Mouse (Mus musculus) midbrain, embryonic 16.5 days (tissue): ENCODE results near the gene Lrrc26. TPM values are rescaled to one million over a fixed set of nuclear protein-coding genes. Genes with fewer than 3 reads are reported as not detected.
A peak's percentile ranks its signal among the peaks of the same experiment; 100 is the strongest.

Source experiments
- ATAC-seq: fragments of 200-750 bp; cut with Nextera tagmentation; 2 replicates; pipeline ENCODE4 v1.8.0; 2017; ENCODE audit warnings: moderate TSS enrichment
- H3K27ac ChIP-seq: fragments of 300-500 bp; sonication (generic); 2 replicates; pipeline ENCODE4 v1.5.1; 2014; ENCODE audit warnings: mild to moderate bottlenecking, low read length, mixed read lengths
- H3K27me3 ChIP-seq: fragments of 300-500 bp; sonication (generic); 2 replicates; pipeline ENCODE4 v1.6.1; 2014; ENCODE audit warnings: low read depth, low read length, mixed read lengths; ENCODE audit not compliant: control insufficient read depth, insufficient read depth
- H3K36me3 ChIP-seq: fragments of 300-500 bp; sonication (generic); 2 replicates; pipeline ENCODE4 v1.6.1; 2014; ENCODE audit warnings: mild to moderate bottlenecking, low read length, moderate library complexity, mixed read lengths; ENCODE audit not compliant: control insufficient read depth, insufficient read depth
- H3K4me1 ChIP-seq: fragments of 300-500 bp; sonication (generic); 2 replicates; pipeline ENCODE4 v1.6.1; 2014; ENCODE audit warnings: mild to moderate bottlenecking, low read length, mixed read lengths; ENCODE audit not compliant: control insufficient read depth, insufficient read depth
- H3K4me2 ChIP-seq: fragments of 300-500 bp; sonication (generic); 2 replicates; pipeline ENCODE4 v1.6.1; 2014; ENCODE audit warnings: mild to moderate bottlenecking, low read length, mixed read lengths
- H3K4me3 ChIP-seq: fragments of 300-500 bp; sonication (generic); 2 replicates; pipeline ENCODE4 v1.5.1; 2014; ENCODE audit warnings: low read depth, mild to moderate bottlenecking, low read length, moderate library complexity, mixed read lengths
- H3K9ac ChIP-seq: fragments of 300-500 bp; sonication (generic); 2 replicates; pipeline ENCODE4 v1.6.1; 2014; ENCODE audit warnings: low read depth, low read length, mixed read lengths
- H3K9me3 ChIP-seq: fragments of 300-500 bp; sonication (generic); replicated peaks from 2 replicates; pipeline ENCODE4 v1.6.1; 2014; ENCODE audit warnings: mild to moderate bottlenecking, low read length, mixed read lengths; ENCODE audit not compliant: control insufficient read depth, poor library complexity, severe bottlenecking
- WGBS: fragments of 180-500 bp; shearing (Covaris S2); extraction: QIAGEN DNeasy Blood & Tissue Kit; methylation state at CpG from one replicate; pipeline ENCODE4 v1.1.7; 2014; 5-methylcytosine and 5-hydroxymethylcytosine counted together
- polyA plus RNA-seq: library from polyadenylated mRNA; unstranded; fragments of >200 nt; fragmentation: Nextera tagmentation; extraction: Ambion mirVana; gene quantifications from 2 replicates; pipeline ENCODE4 v1.2.1, GENCODE M21; 2015

Lrrc26 gene
- polyA plus RNA-seq: not detected in 2 replicates

- peak within 1 kb of the TSS; percentile 5 for H3K4me3 ChIP-seq
- ATAC-seq: no peak
- no peak within 1 kb of the TSS for H3K27ac ChIP-seq
- H3K4me2 ChIP-seq: peak within 1 kb of the TSS; percentile 35
- 6% methylated on average over 11 of the region's 11 CpGs for WGBS
- H3K4me1 ChIP-seq: peaks cover 23% of the 10 kb centered on the region
- peaks cover 58% of the 10 kb centered on the region for H3K27me3 ChIP-seq
- no peaks in the 10 kb centered on the region for H3K9me3 ChIP-seq
- peak within 1 kb of the TSS; percentile 42; the same call in 1 of the 2 replicates for H3K9ac ChIP-seq
- peaks cover 19% of the 10 kb centered on the region for H3K36me3 ChIP-seq
Measured at GRCm38 (mm10) chr2:25289651-25290050, at the start of gene Lrrc26. Lrrc26 (plus strand) TSS chr2:25289915.

GRCm38 (mm10) chr2:25240310-25240709 lies 49.4 kb upstream of the Lrrc26 start:
- Histone ChIP-seq H3K27ac (peak overlapping the region; percentile 82), H3K36me3 (no peaks in the 10 kb centered on the region; the same call in 1 of the 2 replicates), H3K9ac (peak overlapping the region; percentile 49), H3K4me2 (peak overlapping the region; percentile 92), H3K27me3 (no peaks in the 10 kb centered on the region; the same call in 1 of the 2 replicates), H3K4me3 (peak overlapping the region; percentile 77), H3K9me3 (no peaks in the 10 kb centered on the region), H3K4me1 (peaks cover 20% of the 10 kb centered on the region)
- 53% methylated on average over 8 of the region's 8 CpGs for WGBS
- ATAC-seq: peak; percentile 15

- Histone ChIP-seq H3K4me1 (peaks cover 20% of the 10 kb centered on the region), H3K4me3 (peak overlapping the region; percentile 77), H3K27me3 (no peaks in the 10 kb centered on the region), H3K9ac (peak overlapping the region; percentile 49), H3K4me2 (peak overlapping the region; percentile 92), H3K27ac (peak overlapping the region; percentile 82), H3K36me3 (peaks cover 3% of the 10 kb centered on the region; the same call in 1 of the 2 replicates), H3K9me3 (no peaks in the 10 kb centered on the region)
- WGBS: 1% methylated on average over 29 of the region's 29 CpGs
- ATAC-seq: peak; percentile 79
Measured at GRCm38 (mm10) chr2:25240723-25241437, 48.8 kb upstream of the Lrrc26 start.

GRCm38 (mm10) chr2:25241438-25241775 lies 48.3 kb upstream of the Lrrc26 start:
- Histone ChIP-seq H3K27me3 (no peaks in the 10 kb centered on the region), H3K4me3 (peak overlapping the region; percentile 77), H3K9me3 (no peaks in the 10 kb centered on the region), H3K4me1 (peaks cover 20% of the 10 kb centered on the region), H3K9ac (peak overlapping the region; percentile 96), H3K4me2 (peak overlapping the region; percentile 92), H3K27ac (peak overlapping the region; percentile 82), H3K36me3 (peaks cover 5% of the 10 kb centered on the region; the same call in 1 of the 2 replicates)
- ATAC-seq: peak; percentile 50
- 18% methylated on average over 6 of the region's 6 CpGs for WGBS

- Histone ChIP-seq H3K9ac (peak within 1 kb of the TSS; percentile 96), H3K27me3 (no peaks in the 10 kb centered on the region), H3K9me3 (no peaks in the 10 kb centered on the region), H3K4me3 (peak within 1 kb of the TSS; percentile 77), H3K4me1 (peaks cover 20% of the 10 kb centered on the region), H3K36me3 (peaks cover 5% of the 10 kb centered on the region; the same call in 1 of the 2 replicates), H3K4me2 (peak within 1 kb of the TSS; percentile 92), H3K27ac (peak within 1 kb of the TSS; percentile 82)
- ATAC-seq: peak; percentile 61
- 0% methylated on average over 33 of the region's 59 CpGs for WGBS
Measured at GRCm38 (mm10) chr2:25242101-25242506, 47.6 kb upstream of the Lrrc26 start, which contains the start of the genes Rnf208 and Cysrt1. Rnf208 (plus strand) TSS chr2:25242255. Cysrt1 (minus strand) TSS chr2:25242452.

GRCm38 (mm10) chr2:25243342-25243741 lies 46.4 kb upstream of the Lrrc26 start:
- H3K36me3 ChIP-seq: peaks cover 9% of the 10 kb centered on the region; the same call in 1 of the 2 replicates
- 83% methylated on average over 8 of the region's 8 CpGs for WGBS
- H3K4me3 ChIP-seq: peak overlapping the region; percentile 77
- no peaks in the 10 kb centered on the region for H3K9me3 ChIP-seq
- H3K27ac ChIP-seq: no peak overlapping the region
- H3K4me2 ChIP-seq: peak overlapping the region; percentile 92
- no peak for ATAC-seq
- H3K27me3 ChIP-seq: no peaks in the 10 kb centered on the region
- peak overlapping the region; percentile 96 for H3K9ac ChIP-seq
- H3K4me1 ChIP-seq: peaks cover 20% of the 10 kb centered on the region

- no peak overlapping the region; the same call in 1 of the 2 replicates for H3K4me2 ChIP-seq
- H3K9me3 ChIP-seq: no peaks in the 10 kb centered on the region
- 90% methylated on average over 4 of the region's 4 CpGs for WGBS
Measured at GRCm38 (mm10) chr2:25244144-25244543, 45.6 kb upstream of the Lrrc26 start.

GRCm38 (mm10) chr2:25246183-25247072 lies 43.3 kb upstream of the Lrrc26 start, which contains the start of gene AL732309.1:
AL732309.1 (minus strand) TSS chr2:25246863.
- H3K36me3 ChIP-seq: peaks cover 15% of the 10 kb centered on the region
- ATAC-seq: no peak

More at GRCm38 (mm10) chr2:25244144-25244543, 45.6 kb upstream of the Lrrc26 start:
- Histone ChIP-seq H3K4me1 (peaks cover 20% of the 10 kb centered on the region), H3K27me3 (no peaks in the 10 kb centered on the region), H3K36me3 (peaks cover 12% of the 10 kb centered on the region), H3K4me3 (no peak overlapping the region), H3K9ac (no peak overlapping the region), H3K27ac (no peak overlapping the region)
- no peak for ATAC-seq

More at GRCm38 (mm10) chr2:25246183-25247072, 43.3 kb upstream of the Lrrc26 start, which contains the start of gene AL732309.1:
- Histone ChIP-seq H3K27ac (no peak within 1 kb of the TSS), H3K4me1 (peaks cover 12% of the 10 kb centered on the region), H3K27me3 (no peaks in the 10 kb centered on the region), H3K9me3 (no peaks in the 10 kb centered on the region), H3K9ac (no peak within 1 kb of the TSS), H3K4me3 (no peak within 1 kb of the TSS), H3K4me2 (no peak within 1 kb of the TSS)
- WGBS: 92% methylated on average over 10 of the region's 10 CpGs
